Mouse (Mus musculus) G1E-ER4 (cell line): ENCODE data around the gene Siva1. TPM values are rescaled to one million over a fixed set of nuclear protein-coding genes. Genes with fewer than 3 reads are reported as not detected.

Source experiments
- GATA1 ChIP-seq: IDR thresholded peaks from one replicate; pipeline ENCODE4 v1.8.0; 2012; ENCODE audit warnings: low read length, inconsistent platforms
- polyA plus RNA-seq: library from polyadenylated mRNA; stranded (reverse); fragments of >175 nt; gene quantifications from 2 replicates; pipeline ENCODE4 v1.2.3, GENCODE M21; 2012

The Siva1 gene
- polyA plus RNA-seq, 1 experiment, result 75.4 TPM

- TF ChIP-seq GATA1, result no peak
Observed at GRCm38 (mm10) chr12:112679027-112679996, 34.8 kb downstream of the Siva1 start.

- TF ChIP-seq GATA1, result no peak
Observed at GRCm38 (mm10) chr12:112683351-112683750, 38.9 kb downstream of the Siva1 start.

- TF ChIP-seq GATA1, result no peak
Observed at GRCm38 (mm10) chr12:112688458-112688857, 44.0 kb downstream of the Siva1 start.

- no peak for TF ChIP-seq GATA1
Observed at GRCm38 (mm10) chr12:112693185-112694126, 49.0 kb downstream of the Siva1 start.

- no peak for TF ChIP-seq GATA1
Observed at GRCm38 (mm10) chr12:112694127-112694475, 49.6 kb downstream of the Siva1 start.

- no peak for TF ChIP-seq GATA1
Observed at GRCm38 (mm10) chr12:112696806-112697425, 52.4 kb downstream of the Siva1 start.

Other genes with a start within 250 kb of the Siva1 start
- gene A530016L24Rik, start 155.2 kb upstream of the Siva1 start, polyA plus RNA-seq, result not detected in 2 replicates
- not detected in 2 replicates for gene Tmem179, start 127.9 kb upstream of the Siva1 start, polyA plus RNA-seq
- gene Inf2, start 55.9 kb upstream of the Siva1 start, polyA plus RNA-seq, result 60.6 and 69.4 TPM in 2 replicates
- gene Adssl1, start 24.6 kb upstream of the Siva1 start, polyA plus RNA-seq, result not detected in 2 replicates
- gene Akt1, start 30.2 kb downstream of the Siva1 start, polyA plus RNA-seq, result 376 and 445 TPM in 2 replicates
- gene Zbtb42, start 34.1 kb downstream of the Siva1 start, polyA plus RNA-seq, result 0.35 and 0.70 TPM in 2 replicates
- gene Cep170b, start 75.8 kb downstream of the Siva1 start, polyA plus RNA-seq, result not detected in 2 replicates
- gene Pld4, start 116.0 kb downstream of the Siva1 start, polyA plus RNA-seq, result 0.03 TPM in 1 of 2 replicates, not detected in the other
- gene Ahnak2, start 158.0 kb downstream of the Siva1 start, polyA plus RNA-seq, result not detected in 2 replicates
- gene Clba1, start 164.3 kb downstream of the Siva1 start, polyA plus RNA-seq, result 4.1 and 5.0 TPM in 2 replicates
- gene Cdca4, start 184.7 kb downstream of the Siva1 start, polyA plus RNA-seq, result 31.2 and 35.7 TPM in 2 replicates
- gene Gpr132, start 223.5 kb downstream of the Siva1 start, polyA plus RNA-seq, result not detected in 2 replicates